Mouse (Mus musculus) cerebellum, adult 18-20 months (tissue): ENCODE results near the gene Mycn.

Experiments used
- DNase-seq, 2 experiments: peaks; one replicate each; pipeline ENCODE4 v3.0.0; 2021

The Mycn gene

DNA sequence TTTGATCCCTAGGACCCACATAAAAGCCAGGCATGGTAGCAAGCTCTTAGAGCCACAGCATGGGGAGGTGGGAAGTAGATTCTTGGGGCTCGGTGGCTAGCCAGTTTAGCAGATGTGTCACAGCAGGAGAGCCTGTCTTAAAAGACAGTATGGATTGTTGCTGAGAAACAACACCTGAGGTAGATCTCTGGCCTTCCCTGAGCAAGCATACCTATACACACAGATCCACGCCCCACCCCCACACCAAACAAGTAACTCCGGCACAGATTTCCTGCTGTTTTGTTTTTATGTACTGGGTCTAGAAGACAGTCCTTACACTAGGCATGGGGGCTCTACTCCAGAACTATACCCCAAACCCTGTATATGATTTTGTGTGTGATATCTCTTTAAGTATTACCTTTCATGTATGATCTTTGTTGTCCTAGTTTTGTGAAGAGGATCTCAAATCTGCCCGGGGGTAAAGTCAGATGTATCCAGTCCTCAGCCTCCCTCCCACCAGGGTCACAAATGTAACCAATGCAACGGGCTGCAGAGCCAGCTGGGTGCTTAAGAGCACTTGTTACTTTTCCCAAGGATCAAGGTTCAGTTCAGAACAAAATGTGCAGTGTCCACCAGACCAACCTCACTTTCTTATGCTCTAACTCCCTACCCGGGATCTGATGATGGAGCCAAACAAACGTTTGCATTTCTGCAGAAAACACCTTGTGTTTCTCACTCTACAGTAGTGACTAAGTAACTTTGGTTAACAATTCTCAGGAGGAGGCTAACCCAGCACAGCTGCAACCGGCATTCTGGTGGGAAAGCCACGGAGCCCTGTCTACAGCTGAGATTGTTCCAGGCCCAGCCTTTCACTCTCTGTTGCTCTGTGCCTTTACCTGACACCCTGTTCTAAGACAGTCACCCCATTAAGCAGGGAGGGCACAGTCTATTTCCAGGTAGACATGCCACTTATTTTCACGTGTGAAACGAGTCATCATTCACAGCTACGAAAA lies 21.3 kb downstream of the Mycn start:
- DNase-seq: no peak

DNA sequence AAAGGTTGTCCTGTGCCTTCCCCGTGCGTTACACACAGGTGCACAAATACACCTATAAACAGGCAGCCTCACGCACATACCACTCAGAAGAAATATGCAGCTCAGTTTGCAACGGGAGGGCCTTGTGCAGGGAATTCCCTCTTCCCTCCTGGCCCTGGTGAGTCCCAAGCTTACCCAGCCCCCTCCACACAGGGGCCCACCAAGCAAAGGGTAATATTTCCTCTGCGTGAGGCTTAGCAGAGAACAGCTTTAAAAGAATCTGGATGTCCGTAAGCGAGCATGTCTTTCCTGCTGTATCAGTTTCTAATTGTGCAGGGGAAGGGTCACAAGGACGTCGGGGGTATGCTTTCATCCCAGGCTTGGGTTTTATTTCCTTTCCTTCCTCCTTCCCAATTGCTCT lies 25.4 kb downstream of the Mycn start:
- DNase-seq: no peak

DNA sequence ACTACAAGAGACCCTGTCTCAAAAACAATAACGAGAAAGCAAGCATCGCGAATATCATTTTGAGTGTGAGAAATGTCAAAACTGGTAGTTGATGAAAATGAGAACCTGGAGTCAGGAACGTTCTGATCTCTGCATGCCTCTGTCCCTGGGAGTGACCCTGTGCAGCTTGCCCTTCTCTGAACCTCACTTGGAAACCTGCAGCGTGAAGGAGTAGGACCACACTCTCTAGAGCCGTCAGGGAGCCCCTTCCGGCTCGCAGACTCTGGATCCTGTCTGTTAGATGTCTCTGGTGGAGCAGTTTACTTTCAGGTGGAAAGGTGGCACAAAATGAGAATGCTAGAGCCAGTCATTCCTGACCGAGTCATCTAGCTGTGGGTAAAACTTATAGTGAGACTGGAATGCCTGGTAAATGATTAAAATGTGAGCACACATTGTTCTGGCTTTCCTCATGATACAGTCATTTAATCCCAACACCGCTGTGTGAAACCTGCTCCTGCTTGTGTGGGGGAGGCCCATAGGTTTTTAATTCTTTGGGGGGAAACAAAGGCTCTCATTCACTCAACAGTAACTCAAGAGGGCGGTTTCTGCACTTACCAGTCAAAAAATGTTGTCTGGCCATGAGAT lies 31.2 kb downstream of the Mycn start:
- DNase-seq: no peak

DNA sequence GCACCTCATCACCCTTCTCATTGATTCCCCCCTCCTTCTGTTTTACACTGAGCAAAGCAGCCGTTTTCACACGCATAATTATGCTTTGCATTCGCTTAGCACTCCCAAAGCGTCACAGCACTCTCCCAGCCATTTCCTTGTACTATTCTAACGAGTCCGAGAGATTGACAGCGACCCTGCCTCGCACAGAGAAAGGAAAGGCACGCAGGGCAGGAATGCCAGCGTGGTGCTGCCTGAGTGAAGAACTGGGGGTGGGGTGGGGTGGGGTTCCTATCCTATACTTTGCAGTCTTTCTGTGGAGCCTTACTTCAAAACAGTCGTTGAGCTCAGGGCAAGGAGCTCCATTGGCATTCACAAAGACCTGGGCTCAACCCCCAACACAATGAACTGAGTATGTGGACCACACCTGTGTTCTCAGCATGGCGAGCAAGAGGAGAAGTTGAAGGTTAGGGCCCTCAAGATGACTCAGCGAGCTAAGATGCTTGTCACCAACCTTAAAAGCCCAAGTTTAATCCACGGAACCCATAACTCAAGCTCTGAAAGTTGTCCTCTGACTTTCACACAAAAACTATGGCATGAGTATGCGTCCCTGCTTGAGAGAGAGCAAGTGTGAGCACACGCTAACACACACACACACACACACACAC lies 32.0 kb downstream of the Mycn start:
- no peak for DNase-seq

DNA sequence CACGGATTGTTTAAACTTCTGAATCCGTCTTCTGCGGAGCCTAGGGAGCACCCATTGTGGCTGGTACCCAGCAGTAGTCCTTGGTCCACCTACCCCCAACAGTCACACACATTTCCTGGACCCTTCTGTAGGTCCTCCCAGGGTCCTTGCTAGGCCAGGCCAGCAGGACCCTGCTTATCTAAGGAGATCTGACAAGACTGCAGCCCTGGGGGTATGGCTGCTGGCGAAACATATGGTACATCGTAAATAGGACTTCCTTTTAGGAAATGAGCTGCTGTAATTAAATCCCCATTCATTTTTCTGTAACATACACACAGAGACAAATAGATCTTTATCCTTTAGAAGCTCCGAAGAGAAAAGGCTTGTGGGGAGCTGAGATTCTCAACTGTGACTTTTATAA lies 34.9 kb downstream of the Mycn start:
- DNase-seq: no peak

DNA sequence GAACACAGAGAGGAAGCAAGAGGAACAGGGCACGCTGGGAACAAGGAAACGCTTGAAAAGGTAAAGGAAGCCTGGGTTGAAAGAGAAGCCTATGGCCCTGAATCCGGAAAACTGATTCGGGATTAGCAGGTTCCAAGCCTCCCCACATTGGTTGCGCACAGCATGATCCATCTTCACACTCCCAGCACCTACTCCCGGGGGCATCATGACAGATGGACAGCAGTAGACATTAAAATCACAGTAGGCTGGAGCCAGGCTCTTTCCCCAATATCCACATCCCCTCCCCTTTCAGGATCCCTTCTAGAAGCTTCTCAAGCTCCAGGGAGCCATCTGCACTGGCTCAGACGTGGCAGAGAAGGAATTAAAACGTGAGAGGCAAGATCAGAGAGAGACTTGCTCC lies 35.4 kb downstream of the Mycn start:
- peak in 1 of 2 experiments; percentile 6 for DNase-seq

DNA sequence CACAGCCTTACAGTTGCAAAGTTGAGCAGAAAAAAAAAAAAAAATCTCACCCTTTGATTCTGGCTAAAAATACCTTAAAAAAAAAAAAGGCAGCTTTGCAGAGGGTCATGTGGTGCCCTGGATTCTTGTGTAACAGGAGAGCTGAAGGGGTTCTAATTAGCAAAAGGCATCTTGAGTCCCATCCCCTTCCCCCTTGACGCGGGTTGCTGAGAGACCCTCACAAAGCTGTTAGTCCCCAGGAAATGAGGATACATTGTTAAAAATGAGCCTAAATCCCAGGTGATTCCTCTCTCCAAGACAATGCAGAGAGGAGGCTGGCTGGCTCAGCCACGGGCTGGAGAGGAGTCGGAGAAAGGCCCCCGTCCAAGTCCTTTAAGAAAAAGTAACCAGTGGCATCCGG lies 36.6 kb downstream of the Mycn start:
- DNase-seq: peak; percentile 14 to 26

DNA sequence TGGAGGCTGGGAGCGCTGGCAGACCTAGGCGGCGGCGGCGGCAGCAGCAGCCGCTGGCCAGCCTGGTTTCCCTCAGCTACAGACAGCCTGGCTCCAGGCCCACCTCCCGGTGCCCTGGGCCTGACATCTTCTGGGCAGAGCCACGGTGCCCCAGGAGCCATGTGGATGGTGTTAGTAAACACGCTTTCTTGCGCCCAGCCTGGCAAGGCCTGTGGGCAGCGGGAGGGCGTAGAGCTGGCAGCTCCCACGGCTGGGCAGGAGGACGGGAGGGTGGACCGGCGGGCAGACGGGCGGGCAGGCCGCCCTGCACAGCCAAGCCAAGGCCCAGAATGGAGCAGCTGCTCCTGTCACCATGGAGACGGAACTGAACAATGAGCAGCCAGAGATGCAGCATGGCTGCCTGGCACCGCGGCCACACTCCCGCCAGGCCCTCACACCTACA lies 37.2 kb downstream of the Mycn start:
- DNase-seq: peak; percentile 94 to 97

DNA sequence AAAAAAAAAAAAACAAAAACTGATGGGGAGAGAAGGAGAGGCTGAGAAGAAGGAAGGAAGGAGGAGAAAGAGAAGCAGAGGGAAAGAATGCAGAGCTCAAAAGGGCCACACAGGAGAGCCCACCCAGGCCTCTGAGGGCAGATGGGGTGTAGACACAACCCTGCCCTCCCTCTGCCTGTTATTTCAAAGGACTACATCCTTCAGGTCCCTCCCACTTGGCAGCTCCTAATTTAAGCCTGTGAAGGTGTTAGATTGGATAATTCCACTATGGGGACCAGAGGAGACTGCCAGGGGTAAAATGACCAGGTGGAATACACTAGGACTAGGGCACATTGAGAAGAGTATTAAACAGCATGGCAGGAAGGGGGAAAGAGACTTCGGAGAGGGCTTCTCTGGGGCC lies 37.6 kb downstream of the Mycn start:
- DNase-seq: no peak

DNA sequence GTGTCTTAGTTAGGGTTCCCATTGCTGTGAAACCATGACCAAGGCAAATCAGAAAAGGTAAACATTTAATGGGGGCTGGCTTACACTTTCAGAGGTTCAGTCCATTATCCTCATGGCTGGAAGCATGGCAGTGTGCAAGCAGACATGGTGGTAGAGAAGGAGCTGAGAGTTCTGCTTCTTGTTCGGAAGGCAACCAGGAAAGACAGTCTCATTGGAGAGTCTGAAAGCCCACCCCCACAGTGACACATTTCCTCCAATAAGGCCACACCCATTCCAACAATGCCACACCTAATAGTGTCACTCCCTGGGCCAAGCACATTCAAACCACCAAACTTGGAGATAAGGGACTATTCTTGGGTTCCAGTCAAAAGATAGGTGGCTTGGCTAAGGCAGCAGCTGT lies 39.3 kb downstream of the Mycn start:
- DNase-seq: no peak

DNA sequence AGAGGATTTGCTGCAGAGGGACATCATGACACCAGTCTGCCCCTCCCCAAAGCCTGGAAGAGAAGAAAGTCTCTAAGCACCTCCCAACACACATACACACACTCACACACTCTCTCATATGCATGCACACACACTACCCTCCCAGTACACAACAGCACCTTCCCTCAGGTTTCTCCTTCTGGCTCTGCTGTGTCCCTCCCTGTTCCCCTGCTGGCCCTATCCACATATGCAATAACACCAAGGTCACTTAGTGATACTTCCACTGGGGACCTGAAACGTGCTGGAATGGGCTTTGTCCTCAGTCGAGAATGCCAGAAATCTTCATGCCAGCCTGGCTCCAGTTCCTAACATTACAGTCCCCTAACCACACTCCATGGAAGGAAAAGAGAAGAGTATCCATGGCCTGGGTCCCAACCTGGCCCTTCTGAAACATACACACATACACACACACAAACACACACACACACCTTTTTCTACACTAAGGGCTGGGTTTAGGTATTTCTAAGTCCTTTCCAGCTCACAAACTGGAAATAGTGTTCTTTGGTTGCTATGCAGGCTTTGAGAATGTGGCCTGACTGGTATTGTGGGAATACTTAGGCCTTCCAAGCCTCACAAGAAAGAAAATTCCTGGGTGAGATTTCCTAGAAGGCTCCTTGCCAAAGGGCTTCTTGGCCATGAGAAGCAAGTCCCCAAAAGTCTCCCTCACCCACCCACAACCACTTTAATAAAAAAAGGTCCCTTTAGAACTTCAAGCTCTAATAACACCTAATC lies 43.2 kb downstream of the Mycn start:
- DNase-seq: no peak

DNA sequence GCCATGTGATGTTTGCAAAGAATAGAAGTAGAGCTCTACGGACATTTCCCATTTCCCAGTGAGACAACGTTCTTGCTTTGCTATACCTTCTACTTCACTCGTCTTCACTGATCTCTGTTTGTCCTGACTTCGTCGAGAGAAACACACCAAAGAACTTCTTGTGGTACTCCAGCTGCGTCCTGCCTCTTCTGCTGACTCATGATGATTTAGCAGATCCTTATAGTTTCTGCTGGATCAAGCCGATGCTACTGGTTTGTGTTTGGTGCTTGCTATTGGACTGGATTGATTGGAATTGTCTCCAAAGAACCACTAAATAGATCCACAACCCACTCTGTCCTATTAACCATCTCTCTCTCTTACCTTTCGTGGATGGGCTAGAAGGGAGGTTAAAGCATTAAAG lies 47.7 kb downstream of the Mycn start:
- DNase-seq: no peak

DNA sequence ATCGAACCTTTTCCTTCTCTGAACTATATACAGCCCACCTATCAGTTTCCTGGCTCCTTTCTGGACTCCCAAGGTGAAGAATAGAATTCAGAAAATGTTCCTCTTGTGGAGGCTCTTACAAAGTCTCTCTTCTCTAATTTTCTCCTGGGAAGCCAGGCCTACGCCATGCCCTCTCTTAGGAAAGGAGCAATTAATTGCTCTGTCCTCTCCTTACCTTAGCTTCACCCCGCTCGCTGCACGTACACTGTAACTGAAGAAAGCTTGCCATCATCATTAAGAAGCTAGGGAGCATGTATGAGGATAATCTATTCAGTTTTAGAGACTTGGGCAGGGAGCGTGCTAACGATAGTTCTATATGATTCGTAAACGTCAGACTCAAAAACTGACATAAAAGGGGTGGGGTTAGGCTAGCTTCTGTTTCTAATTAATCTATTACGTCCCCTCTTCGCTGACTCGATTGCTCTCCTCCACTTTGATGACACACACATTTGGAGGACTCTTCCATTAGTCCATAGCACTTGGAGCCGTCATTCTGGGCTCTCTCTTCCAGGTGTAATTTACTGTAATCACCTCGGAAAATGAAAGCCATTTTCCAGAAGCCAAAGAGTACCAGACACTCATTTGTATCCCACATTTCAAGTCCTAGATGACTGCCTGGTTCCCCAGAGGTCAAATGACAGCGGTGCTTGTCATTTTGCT lies 55.4 kb downstream of the Mycn start:
- no peak for DNase-seq
